Comparison of ENCODE assay signal across 28 mouse cellular contexts in genomic region chr9:123756752-123757151, GRCm38 (mm10). TPM values are rescaled to one million over a fixed set of nuclear protein-coding genes. Genes with fewer than 3 reads are reported as not detected.
DNase-seq lines count a peak whose midpoint lies in the region; ATAC-seq and TF ChIP-seq lines count a peak whose summit lies in the region.
"Had no signal": no experiment of that assay in that cellular context is flagged by ENCODE, and none has a peak within 500 bp of the region (broad histone marks: within the 10 kb centered on the region; RNA-seq: fewer than 3 reads in every experiment).

No protein-coding gene starts in this region.

- WGBS in heart, postnatal 0 days: 53% methylated on average over 3 of the region's 3 CpGs
- WGBS in embryonic facial prominence, embryonic 10.5 days: 83% methylated on average over 3 of the region's 3 CpGs
- 85% methylated on average over 3 of the region's 3 CpGs for whole genome bisulfite sequencing in forebrain, embryonic 10.5 days

- DNase-seq in heart, postnatal 0 days (ENCODE audit: low spot score): no peak
- DNase-seq in heart, adult 8-10 months (ENCODE audit: low spot score): no peak
- peak; percentile 97 for DNase-seq in thymus, postnatal 0 days (ENCODE audit: low spot score)
- no peak for DNase-seq in embryonic facial prominence, embryonic 10.5 days (ENCODE audit: low spot score)
- DNase-seq in Muller cell, postnatal 12 days (ENCODE audit: inconsistent ontology term): no peak
- DNase-seq in forebrain, embryonic 10.5 days (ENCODE audit: extremely low spot score, low spot score): no peak
- DNase-seq in urinary bladder, postnatal 36 days (ENCODE audit: low spot score in 2 of 2): no peak
- DNase-seq: adrenal gland, postnatal 25 days; cerebellum, adult 18-20 months; cerebellum, postnatal 14 days; embryo, embryonic 11 days; gastrocnemius, adult 2 months; kidney, adult 9 months; kidney, postnatal 14 days; liver, postnatal 0 days had no signal

- no peak for TF ChIP-seq EP300 in heart, postnatal 0 days (IDR thresholded peaks at IDR 0.05; ENCODE audit: low read depth)

- H3K4me1 ChIP-seq in heart, postnatal 0 days (ENCODE audit: control insufficient read depth, insufficient read depth): no peaks in the 10 kb centered on the region
- H3K4me1 ChIP-seq in embryonic facial prominence, embryonic 10.5 days: no peaks in the 10 kb centered on the region
- H3K4me1 ChIP-seq in forebrain, embryonic 10.5 days: no peaks in the 10 kb centered on the region
- H3K4me1 ChIP-seq: heart, embryonic 12.5 days; midbrain, embryonic 10.5 days had no signal

- TF ChIP-seq CTCF in heart, postnatal 0 days (IDR thresholded peaks at IDR 0.05; ENCODE audit: low read depth): no peak

- peak overlapping the region; percentile 54; the same call in 1 of the 2 replicates for H3K27ac ChIP-seq in heart, postnatal 0 days (ENCODE audit: low read depth)
- H3K27ac ChIP-seq in embryonic facial prominence, embryonic 10.5 days (replicated peaks): no peak overlapping the region
- no peak overlapping the region for H3K27ac ChIP-seq in forebrain, embryonic 10.5 days
- H3K27ac ChIP-seq: hindbrain, embryonic 14.5 days; macrophage; midbrain, embryonic 10.5 days had no signal

- H3K9ac ChIP-seq in heart, postnatal 0 days (replicated peaks; ENCODE audit: low read depth, low read length): no peak overlapping the region
- H3K9ac ChIP-seq: heart, embryonic 12.5 days; hindbrain, embryonic 14.5 days; liver, postnatal 0 days had no signal

- no peaks in the 10 kb centered on the region for H3K27me3 ChIP-seq in heart, postnatal 0 days (ENCODE audit: control insufficient read depth, insufficient read depth, low read length)
- no peaks in the 10 kb centered on the region for H3K27me3 ChIP-seq in embryonic facial prominence, embryonic 10.5 days (replicated peaks; ENCODE audit: low read depth, poor library complexity, severe bottlenecking)
- H3K27me3 ChIP-seq in forebrain, embryonic 10.5 days (ENCODE audit: poor library complexity, severe bottlenecking): no peaks in the 10 kb centered on the region
- H3K27me3 ChIP-seq: heart, embryonic 12.5 days had no signal

- H3K4me2 ChIP-seq in heart, postnatal 0 days (ENCODE audit: low read depth, low read length): no peak overlapping the region; the same call in 1 of the 2 replicates
- H3K4me2 ChIP-seq: heart, embryonic 12.5 days; hindbrain, embryonic 14.5 days had no signal

- no peaks in the 10 kb centered on the region for H3K36me3 ChIP-seq in heart, postnatal 0 days (replicated peaks; ENCODE audit: control insufficient read depth, insufficient read depth, low read length)
- no peaks in the 10 kb centered on the region for H3K36me3 ChIP-seq in embryonic facial prominence, embryonic 10.5 days (replicated peaks)
- H3K36me3 ChIP-seq in forebrain, embryonic 10.5 days (replicated peaks): no peaks in the 10 kb centered on the region
- H3K36me3 ChIP-seq: heart, embryonic 12.5 days; midbrain, embryonic 10.5 days had no signal

- ATAC-seq in heart, postnatal 0 days (ENCODE audit: insufficient read depth, low read depth): no peak
- ATAC-seq in common myeloid progenitor, adult 5-6 weeks (replicated peaks; ENCODE audit: low read depth, poor library complexity, severe bottlenecking): peak; percentile 36; the same call in 1 of the 2 replicates
- ATAC-seq: forebrain, embryonic 14.5 days; liver, postnatal 0 days; lung, postnatal 0 days; midbrain, embryonic 16.5 days had no signal

- no peak overlapping the region for H3K4me3 ChIP-seq in heart, postnatal 0 days (ENCODE audit: low read depth, low read length)
- no peak overlapping the region for H3K4me3 ChIP-seq in embryonic facial prominence, embryonic 10.5 days
- H3K4me3 ChIP-seq in forebrain, embryonic 10.5 days: no peak overlapping the region
- H3K4me3 ChIP-seq: gastrocnemius, adult 2 months; heart, embryonic 12.5 days; midbrain, embryonic 10.5 days; myocyte had no signal

- H3K9me3 ChIP-seq in heart, postnatal 0 days (replicated peaks; ENCODE audit: control insufficient read depth, low read length): no peaks in the 10 kb centered on the region
- no peaks in the 10 kb centered on the region for H3K9me3 ChIP-seq in embryonic facial prominence, embryonic 10.5 days
- no peaks in the 10 kb centered on the region for H3K9me3 ChIP-seq in forebrain, embryonic 10.5 days
- H3K9me3 ChIP-seq: heart, embryonic 12.5 days; midbrain, embryonic 10.5 days had no signal

RNA-seq across cellular contexts. Expression of gene Lztfl1, which starts 39.3 kb away (rescaled TPM):
- 11.2 and 28.4 TPM in 2 replicates for total RNA-seq in heart, postnatal 0 days (2014; rRNA removed; ENCODE audit: low replicate concordance)
- 36.2 and 37.7 TPM in 2 replicates for polyA plus RNA-seq in heart, postnatal 0 days (2015; fragmentation: Nextera tagmentation; extraction: Ambion mirVana)
- 10 to 100 TPM; 38.8 to 45.6 (median 42.2) TPM for total RNA-seq in heart, adult 8-10 months (2022)
- total RNA-seq in common myeloid progenitor, adult 5-6 weeks (2017): 36.9 and 39.3 TPM in 2 replicates
- polyA plus RNA-seq in thymus, postnatal 0 days (2015; fragmentation: Nextera tagmentation; extraction: Ambion mirVana): 143 and 152 TPM in 2 replicates
- polyA plus RNA-seq in embryonic facial prominence, embryonic 10.5 days (2016; fragmentation: Nextera tagmentation; extraction: Ambion mirVana): 36.5 and 41.3 TPM in 2 replicates
- 41.3 and 42.1 TPM in 2 replicates for polyA plus RNA-seq in forebrain, embryonic 10.5 days (2016; fragmentation: Nextera tagmentation; extraction: Ambion mirVana)

RNA-seq across cellular contexts. Expression of gene Cxcr6, which starts 49.5 kb away (rescaled TPM):
- not detected in 2 replicates for total RNA-seq in heart, postnatal 0 days (2014; rRNA removed; ENCODE audit: low replicate concordance)
- 0.14 and 0.30 TPM in 2 replicates for polyA plus RNA-seq in heart, postnatal 0 days (2015; fragmentation: Nextera tagmentation; extraction: Ambion mirVana)
- total RNA-seq in heart, adult 8-10 months (2022): under 1 TPM in 2 of 4 experiments, not detected in 2; 0.22 TPM
- 0.32 TPM in 1 of 2 replicates, not detected in the other for total RNA-seq in common myeloid progenitor, adult 5-6 weeks (2017)
- 17.4 and 17.8 TPM in 2 replicates for polyA plus RNA-seq in thymus, postnatal 0 days (2015; fragmentation: Nextera tagmentation; extraction: Ambion mirVana)
- polyA plus RNA-seq in embryonic facial prominence, embryonic 10.5 days (2016; fragmentation: Nextera tagmentation; extraction: Ambion mirVana): 0.15 and 0.17 TPM in 2 replicates
- 0.07 and 0.14 TPM in 2 replicates for polyA plus RNA-seq in forebrain, embryonic 10.5 days (2016; fragmentation: Nextera tagmentation; extraction: Ambion mirVana)
- total RNA-seq: adrenal gland, postnatal 25 days; granulocyte monocyte progenitor cell, adult 5-6 weeks; layer of hippocampus, adult 18-20 months; layer of hippocampus, postnatal 25 days; left cerebral cortex, postnatal 10 days had no signal

Comparison
In these comparisons a context has a peak if more than half of its experiments do, and no peak if none do; other contexts are left out.
1. RNA of gene Cxcr6, which starts 49.5 kb away (polyA plus RNA-seq): 17.4 to 17.8 TPM in thymus, postnatal 0 days; 0.14 to 0.30 TPM in heart, postnatal 0 days, 0.15 to 0.17 TPM in embryonic facial prominence, embryonic 10.5 days and 0.07 to 0.14 TPM in forebrain, embryonic 10.5 days; every median in the first group is over 10 times any median in the second.